Mouse (Mus musculus) cerebellum, postnatal 4 days (tissue): ENCODE measurements around the gene Syce1l.

Source experiments
- DNase-seq, 2 experiments: peaks; one replicate each; pipeline ENCODE4 v3.0.0; 2022; ENCODE audit warnings: low spot score in 2 of 2, mixed read lengths in 1 of 2

The Syce1l gene

DNA sequence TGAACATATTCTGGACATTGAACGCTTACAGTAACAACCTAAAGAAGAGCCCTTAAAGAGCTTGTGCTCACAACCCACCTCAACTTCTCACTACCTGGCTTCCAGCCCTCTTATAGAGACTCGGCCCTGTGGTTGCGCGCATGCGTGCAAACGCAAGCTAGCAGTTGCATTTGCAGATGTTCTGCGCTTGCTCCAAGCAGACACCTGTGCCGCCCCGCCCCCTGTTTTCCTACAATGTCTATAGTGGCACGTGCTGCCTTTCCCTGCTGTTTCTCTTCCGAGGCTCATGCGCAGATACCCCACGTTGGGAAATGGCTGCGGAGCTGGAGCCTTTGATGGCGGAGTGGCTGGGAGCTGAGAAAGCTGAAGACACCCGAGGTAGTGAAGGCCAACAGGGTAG is at the start of gene Syce1l:
Gene Syce1l, plus strand, starts transcription at position 288 of the 400 bp plus-strand sequence.
- no peak for DNase-seq

DNA sequence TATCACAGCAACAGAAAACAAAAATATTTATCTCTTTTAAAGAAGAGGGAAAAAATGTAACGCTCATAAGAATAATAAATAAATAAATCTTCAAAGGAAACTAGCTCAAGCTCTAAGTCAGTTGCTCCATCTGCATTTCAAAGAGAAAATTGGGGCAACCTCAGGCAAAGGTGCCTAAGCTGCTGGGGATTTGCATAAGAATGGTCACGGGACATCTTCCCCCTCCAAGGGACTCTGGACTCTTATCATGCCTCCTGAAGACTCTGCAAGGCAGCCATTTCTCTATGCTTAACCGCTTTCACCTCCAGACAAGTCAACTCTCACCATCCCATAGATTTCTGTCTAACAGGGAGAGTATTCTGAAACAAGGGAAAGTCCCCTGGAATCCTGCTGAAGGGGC is 44.6 kb upstream of the Syce1l start:
- no peak for DNase-seq

DNA sequence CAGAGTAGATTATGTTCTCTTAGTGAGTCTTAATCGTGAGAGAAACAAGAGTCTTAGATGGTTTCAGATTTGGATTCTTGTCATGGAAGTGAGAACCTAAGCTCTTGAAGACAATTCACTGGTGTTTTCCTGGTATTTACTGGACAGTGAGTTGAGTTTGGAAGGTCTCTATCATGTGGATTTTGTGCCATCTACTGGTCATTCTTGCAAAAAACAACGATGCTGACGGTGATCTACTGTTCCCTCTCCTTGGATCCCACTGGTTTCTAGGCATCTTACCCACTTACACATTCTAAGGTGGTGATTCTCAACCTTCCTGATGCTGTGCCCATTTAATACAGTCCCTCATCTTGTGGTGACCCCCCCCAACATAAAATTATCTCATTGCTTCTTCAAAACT is 10.4 kb upstream of the Syce1l start:
- peak in 1 of 2 experiments; percentile 49 for DNase-seq

DNA sequence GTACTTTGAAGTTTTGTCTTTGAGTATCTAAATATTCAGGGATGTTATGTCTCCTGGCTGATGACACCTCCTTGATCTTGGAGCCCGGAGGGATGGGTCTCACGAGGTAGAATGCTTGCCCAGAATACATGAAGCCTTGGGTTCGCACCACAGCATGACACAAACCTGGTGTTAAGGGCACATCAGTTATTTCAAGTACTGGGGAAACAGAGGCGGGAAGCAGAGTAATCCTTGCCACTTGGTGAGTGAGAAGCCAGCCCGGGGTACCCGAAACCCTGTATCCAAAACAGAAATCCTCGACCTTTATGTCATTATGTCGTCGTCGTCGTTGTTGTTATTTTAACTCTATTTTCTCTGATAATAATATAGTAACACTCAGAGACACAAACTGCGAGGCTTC is 8.9 kb upstream of the Syce1l start:
- DNase-seq = no peak

DNA sequence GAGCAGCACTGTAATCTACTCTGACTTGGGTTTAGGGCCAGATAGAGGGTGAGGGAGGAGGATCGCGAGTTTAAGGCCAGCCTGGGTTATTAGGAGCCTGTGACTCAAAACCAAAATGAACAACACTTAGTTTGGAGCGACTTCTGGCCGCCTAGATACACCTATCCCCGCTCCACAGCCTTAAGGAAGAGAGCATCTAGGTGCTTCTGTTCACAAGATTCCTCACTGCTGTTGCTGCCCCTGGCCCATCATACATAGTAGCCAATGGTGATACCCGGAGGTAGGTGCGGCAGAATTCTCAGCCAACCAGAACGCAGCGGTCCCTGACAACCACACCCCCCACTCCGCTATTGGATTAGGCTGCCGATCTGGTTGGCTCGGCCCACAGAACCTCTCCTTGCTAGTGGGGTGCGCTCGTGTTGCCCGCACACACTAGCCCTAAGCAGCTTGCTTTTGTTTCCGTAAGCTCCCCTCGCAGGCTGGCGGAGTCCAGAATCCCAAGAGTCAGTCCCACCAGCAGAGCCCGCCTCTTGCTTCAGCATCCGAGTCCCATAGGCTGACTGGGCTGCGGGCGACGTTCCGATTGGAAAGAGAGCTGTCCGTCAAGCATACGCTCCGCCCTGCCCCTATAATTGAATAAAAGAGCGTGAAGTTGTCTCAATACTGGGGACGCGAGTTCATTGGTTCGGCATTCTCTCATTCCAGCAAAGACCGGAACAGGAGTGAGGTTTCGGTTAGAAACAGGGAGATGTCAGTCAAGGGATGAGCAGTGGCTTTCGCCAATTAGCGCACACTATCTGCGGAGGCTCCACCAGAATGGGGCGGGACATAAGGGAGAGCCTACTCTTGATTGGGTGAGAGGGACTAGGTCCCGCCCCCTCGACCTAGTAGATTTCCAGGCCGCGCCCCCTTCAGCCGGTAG is 8.1 kb upstream of the Syce1l start, which contains the start of gene Mon1b:
Gene Mon1b, plus strand, starts transcription at position 918 of the 922 bp plus-strand sequence.
- DNase-seq = peak; percentile 92 to 99

DNA sequence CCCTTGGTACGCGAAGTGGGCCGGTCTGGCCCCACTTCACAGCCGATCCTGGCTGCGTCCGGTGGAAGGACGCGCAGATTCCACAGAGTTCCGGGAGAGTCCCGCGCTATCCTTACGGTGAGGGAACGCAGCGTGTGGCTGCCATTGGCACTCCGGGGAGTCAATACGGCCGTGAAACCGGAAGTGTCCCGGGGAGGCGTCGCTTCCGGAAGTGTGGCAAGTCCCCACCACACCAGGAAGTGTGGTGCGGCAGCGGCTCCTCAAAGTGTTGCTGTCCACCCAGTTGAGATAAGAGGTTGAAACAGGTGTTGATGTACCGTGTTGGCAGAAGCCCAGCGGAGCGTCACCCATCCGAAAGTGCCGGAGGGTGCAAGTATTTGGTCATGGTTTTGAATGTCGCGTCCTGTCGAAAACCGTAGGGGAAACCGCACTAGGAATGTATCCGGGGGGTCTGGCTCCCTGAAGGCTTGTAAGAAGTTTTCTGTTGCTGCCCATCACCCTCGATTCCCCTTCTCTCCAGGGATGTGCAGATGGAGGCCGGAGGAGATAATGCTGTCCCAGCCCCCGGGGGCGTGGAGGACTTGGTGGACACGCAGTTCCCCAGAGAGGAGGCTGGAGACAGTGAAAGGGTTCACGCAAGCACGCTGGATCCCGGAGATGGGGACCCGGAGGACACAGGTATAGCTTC is 7.3 kb upstream of the Syce1l start:
- DNase-seq = no peak

DNA sequence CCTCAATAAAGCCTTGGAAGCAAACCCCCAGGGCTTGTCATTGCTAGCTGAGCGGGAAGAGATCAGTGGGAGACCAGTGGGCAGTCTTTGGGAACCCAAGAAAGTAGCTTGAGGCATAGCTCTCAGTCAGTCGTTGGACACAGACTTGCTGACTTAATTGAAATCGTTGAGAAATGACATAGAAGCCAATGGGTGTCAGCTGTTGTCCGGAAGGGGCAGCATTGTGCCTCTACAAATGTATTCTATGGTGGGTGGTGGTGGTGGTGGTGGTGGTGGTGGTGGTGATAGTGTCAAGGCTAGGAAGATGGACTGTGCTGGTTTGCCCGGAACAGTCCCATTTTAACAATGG is 6.8 kb upstream of the Syce1l start:
- no peak for DNase-seq

DNA sequence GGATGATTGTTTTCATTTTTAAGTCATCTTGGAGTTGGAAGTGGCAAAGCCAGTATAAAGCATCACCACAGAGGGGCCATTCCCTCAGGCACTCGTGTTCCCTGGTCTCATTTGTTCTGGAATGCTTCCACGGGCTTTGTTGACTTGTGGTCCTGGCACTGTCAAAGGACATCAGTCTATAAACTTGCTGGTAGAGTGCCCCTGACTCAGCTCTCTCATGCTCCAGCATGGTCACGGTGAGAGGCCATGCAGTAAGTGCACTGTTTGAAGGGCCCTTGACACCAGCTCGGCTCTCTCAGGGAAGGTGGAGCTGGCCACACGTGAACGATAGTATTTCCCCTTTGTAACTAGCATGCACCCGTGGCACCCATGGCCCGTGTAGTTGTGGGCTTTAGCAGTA is 2.7 kb upstream of the Syce1l start:
- DNase-seq = no peak

DNA sequence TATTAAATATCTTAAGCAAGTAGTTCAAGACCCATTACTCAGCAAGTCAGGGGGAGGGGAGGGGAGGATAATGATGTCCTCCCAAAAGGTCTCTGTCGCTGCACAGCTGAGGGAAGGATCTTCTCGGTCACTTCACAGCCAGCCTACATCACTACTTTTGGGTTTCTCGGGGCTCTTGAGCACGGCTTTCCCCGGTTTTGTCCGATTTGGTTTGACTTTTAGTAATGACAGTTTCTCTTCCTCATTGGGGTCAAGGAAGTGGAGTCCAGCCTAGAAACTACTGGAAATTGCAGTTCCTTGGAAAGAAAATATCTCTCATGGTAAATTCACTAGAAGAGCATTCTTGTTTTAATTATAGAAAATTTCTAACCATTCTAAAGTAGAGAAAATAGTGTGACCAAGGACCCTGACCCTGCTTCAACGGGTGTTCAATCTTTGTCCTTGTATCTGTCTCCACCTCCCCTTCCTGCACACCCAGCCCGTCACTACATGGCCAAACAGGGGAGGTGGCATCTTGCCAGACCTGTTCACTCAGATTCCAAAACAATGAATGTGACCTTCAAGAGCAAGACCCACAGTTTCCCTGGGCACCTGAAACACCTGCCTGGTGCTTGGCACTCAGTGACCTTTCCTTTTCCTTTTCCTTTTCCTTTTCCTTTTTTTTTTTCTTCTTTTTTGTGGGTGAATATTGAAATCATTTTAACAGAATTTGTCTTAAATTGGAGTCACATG is 632 bp downstream of the Syce1l start:
- peak in 1 of 2 experiments; percentile 2 for DNase-seq

DNA sequence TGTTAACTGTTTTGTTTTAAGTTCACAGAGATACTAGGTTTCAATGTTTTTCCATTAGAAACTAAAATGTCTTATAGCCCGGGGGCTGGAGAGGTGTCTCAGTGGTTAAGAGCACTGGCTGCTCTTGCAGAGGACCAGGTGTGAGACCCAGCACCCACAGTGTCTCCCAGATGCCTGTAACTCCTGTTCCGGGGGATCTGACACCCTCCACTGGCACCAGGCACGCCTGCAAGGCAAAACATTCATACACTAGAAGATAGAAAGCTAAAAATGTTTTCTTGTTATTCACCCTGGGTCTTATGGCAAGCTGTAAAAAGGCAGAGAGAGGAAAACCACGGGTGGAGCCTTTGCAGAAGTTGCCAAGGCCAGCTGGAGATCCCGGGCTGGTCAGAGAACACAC is 2.2 kb downstream of the Syce1l start:
- DNase-seq = peak in 1 of 2 experiments; percentile 11

DNA sequence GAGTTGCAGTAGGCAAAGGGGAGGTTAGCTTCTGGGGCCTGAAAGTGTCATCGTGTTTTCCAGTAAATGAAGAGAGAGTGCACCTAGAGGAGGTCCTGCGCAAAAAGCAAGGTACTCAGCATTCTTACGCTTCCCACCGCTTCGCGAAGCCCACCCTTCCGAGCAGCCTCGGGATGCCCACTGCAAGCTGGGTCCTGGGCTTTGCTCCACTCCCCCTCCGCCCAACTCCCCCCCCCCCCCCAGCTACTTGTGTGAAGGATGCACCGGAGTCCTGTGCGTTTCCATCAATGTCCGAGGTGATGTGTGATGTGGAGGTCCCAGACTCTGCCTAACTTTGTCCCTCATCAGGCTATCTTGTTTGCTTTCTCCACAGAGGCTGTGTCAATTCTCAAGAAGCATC is 9.4 kb downstream of the Syce1l start:
- no peak for DNase-seq

DNA sequence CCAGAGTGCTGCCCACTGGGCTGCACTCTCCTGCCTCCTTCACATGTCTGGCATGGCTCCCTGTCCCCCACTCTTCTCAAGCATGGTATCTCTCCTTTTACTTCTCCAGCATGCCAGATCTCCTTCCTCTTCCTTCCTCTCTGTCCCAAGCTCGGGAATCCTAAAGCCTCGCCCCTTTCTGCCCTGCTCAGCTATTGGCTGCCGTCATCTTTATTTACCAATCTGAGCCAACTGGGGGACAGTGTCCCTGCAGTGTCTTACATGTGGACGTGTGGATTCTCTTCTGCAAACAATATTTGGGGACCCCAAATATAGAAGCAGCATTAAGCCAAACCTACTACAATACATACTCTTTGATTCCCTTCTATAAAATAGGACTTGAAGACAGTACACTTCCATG is 10.1 kb downstream of the Syce1l start:
- DNase-seq = no peak

DNA sequence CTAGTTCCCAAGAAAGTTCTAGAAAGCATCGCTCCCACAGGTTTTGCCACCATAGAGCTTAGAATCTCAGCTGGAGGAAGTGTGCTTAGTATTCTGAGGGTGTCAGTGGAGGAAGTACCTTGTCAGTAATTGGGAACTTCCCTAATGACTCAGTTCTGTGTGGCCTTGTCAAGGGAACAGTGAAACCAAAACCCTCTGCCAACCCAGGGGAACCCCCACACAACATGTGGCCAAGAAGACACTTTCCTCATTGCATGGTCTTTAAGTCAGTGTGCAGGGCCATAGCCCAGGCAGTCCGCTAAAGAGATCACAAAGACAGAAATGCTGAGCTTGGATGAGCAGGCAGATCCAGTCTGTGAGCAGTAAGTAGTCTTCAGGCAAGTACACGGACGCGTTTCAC is 13.1 kb downstream of the Syce1l start:
- no peak for DNase-seq

DNA sequence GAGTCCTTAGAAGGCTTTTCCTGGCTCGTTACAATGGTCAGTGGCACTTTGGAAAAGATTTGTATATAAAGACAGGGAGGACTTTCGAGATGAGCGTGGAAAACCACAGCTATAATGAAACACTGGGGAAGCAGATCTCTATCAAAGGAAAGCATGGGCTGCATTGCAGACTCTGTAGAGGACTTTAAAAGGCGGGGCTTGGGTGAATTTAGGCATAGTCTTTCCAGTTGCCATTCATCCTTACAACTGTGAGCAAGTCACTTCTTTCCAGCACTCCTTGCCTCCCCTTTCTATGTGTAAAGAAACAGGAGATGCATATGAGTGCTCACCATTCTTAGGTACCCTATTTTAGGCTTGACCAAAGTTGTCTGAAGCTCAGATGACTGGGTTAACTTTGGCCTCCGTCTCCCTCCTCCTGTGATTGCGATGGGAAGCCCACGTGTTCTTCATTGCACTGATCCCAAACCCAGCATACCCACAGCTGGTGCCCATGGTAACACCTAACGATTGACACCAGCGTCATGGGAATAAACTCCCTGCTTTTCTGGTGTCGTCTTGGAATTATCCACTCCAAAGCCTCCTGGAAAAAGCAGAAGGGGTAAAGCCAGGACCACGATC is 13.8 kb downstream of the Syce1l start:
- DNase-seq = no peak

DNA sequence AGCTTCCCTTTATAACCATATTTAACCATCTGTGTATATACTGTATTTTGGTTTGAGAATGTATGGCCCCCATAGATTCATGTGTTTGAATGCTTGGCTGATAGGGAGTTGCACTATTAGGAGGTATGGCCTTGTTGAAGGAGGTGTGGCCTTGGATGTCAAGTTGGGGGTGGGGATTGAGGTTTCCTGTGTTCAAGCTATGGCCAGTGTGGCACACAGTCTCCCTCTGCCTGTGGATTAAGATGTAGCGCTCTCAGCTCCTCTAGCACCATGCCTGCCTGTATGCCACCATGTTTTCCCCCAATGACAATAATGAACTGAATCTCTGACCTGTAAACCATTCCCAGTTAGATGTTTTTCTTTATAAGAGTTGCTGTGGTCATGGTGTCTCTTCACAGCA is 17.1 kb downstream of the Syce1l start:
- no peak for DNase-seq

DNA sequence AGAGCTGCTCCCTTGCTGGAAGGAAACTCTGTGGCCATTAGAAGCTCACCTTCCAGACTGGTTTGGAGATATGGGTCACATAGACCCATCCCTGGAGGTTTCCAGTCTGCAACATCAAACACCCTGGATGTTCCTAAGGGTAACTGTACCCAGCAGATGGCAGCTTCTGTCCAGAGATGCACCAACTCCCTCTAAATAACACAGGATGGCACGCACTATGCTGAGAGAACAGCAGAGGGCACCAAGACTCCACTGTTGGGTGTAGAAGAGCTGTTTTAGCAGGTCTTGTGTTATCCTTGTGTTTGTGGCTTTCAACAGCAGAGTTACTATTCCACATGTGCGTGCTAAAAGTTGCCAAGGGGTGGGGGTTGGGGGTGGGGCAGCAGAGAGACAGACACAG is 21.5 kb downstream of the Syce1l start:
- DNase-seq = peak; percentile 82 to 90

DNA sequence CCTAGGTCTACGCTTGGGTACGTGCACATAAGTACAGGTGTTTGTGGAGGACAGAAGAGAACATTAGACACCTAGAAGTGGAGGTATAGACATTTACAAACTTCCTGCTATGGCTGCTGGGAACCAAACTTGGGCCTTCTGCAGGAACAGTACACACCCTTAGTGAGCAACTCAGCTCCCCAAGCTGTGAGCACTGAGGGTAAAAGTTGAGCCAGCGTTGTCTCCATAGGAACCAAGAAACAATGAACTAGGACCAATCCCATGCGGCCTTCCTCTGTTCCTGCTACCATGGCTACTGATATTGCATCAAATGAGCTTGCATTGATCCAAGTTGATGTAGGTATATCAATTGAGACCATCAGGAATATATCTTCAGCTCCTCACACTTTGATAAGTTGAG is 22.0 kb downstream of the Syce1l start:
- no peak for DNase-seq

DNA sequence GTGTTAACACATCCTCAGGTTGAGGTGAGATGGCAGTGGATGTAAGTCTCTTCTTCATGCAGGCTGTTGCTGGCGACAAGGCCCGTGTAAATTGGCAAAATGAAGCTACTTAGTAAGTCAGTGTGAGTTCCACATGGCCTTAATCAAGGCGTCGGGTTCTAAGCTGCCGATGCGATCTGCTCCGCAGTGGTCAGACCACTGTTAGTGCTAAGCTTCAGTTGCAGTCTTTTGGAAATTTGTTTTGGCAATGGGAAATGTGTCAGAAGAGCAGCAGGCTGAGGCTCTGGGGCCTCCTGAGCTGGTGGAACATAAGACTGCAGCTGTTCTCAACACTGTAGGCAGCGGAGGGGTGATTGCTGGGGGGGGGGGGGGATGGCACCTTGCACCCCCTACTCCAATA is 22.9 kb downstream of the Syce1l start:
- no peak for DNase-seq

DNA sequence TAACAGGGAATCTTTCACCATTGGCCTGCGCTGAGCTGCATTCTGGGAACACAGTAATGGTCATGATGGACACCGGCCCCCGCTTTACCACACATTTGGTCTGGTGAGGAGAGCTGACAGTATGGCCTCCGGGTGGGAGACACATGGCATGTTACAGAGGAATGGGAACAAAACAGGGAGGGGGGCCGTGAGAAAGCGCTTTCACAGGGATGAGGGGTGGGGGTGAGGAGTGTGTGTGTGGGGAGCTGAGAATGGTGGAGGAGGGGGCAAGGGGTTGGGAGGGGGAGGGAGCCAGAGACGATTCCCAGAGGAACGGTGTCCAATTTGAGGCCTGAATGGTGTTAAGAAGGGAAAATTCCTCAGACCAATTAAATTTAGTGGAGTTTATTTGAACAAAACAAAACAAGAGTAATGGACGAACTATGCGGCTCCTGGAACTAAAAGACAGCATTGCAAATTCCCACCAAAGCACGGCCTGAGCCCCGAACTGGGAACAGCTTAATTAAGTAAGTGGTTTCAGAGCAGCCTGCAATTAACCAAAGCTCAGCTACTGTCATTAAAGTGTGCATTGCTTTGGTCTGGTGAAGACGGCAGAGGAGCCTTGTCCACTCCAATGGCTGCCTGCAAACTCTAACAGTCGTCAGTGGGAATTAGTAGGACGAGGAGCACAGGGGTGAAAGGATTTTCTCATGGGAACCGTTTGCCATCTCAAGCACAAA is 23.9 kb downstream of the Syce1l start:
- no peak for DNase-seq

DNA sequence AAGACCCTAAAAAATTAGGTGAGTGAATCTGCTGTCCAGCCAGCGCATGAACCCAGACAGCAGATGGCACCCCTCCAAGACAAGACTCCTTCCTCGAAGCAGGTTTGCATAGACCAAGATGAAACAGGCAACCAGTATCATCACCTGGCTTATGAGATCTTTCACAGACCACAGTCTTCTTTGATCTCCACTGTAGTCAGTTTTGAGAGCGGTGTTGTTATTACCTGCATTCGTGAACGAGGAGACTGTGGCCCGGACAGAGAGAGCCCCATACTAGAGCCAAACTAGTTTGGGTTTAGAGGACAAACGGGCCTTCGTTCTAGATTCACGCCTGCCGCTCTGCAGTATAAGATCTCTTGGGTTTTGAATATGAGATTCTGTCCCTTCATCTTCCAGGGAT is 26.9 kb downstream of the Syce1l start:
- DNase-seq = no peak

DNA sequence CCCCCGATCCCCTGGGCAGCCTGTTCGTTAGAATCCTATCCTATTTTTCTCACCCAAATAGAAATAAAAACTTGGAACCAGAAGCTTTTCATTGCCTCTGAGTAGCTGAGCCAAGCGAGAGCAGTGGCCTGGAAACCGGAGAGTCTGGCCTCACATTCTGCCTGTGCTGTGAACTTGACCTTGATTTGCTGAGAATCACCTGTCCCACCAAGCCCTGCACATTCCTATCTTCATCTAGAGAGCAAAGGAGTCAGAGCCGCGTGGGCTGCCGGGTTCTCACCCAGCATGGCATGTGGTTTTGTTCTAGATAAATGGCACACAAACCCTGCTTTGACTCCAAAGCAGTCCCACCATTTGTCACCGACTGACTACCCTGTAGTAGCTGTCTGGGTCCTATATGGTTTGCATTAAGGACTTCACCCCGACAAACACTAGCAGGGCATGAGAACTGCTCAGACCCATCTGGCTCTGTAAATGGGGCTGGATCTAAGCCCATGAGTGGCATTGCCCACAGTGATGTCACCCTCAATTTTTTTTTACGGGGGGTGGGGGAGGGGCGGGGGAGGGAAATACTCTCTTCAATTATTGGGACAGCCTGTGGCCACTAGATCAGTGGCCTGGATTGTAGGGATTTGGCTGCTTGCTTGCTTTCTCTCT is 29.7 kb downstream of the Syce1l start:
- no peak for DNase-seq
